Mouse (Mus musculus): ENCODE measurements at regions not wholly inside any gene's neighbourhood (a gene's known extent, or its start where the extent isn't known, plus 50 kb on each side); places are given as distances from the start of the nearest gene placed in this dataset.
A peak's percentile ranks its signal among the peaks of the same experiment; 100 is the strongest.

DNA sequence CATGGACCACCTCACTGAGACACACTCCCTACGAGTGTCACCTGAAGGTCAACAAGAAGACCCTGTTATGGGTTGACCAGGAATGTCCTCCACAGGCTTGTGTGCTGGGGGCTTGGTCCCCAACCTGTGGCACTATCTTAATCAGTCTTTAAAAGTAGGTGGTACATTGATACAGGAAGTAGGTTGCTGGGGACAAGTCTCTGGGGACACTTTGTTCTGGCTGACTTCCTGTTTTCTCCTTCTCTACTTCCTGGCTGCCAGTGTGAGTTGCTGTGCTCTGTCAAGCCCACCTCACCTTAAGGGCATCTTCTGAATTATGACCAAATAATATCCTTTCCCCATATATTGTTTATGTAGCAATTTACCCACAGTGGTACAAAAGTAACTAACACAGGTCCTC lies 96.1 kb downstream of the Cct6b start:
- peak; percentile 54 for DNase-seq (ENCODE audit: low read depth, low spot score)

GRCm38 (mm10) chr11:82664076-82664475 lies 100.0 kb downstream of the Cct6b start:
- DNase-seq (ENCODE audit: low read depth, low spot score): no peak

DNA sequence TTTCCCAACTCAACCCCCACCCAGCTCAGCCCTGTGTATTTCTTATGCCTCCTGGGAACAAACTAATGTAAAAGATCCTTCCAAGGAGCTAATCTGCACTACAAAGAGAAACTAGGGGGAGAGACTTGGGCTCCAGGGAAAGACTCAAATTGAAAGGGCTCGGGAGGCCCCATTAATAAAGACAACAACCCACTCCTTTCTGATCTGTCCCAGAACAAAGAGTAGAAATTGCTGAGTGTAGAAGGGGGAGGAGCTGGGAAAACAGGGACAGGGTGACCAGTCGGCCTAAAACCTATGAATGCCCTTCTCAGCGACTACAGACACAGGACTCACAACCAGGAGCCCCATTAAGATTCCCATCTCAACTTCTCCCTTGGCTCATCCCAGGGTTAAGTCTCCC lies 102.0 kb downstream of the Cct6b start:
- DNase-seq (ENCODE audit: low read depth, low spot score): no peak

- no peak for DNase-seq (ENCODE audit: low read depth, low spot score)
Measured at GRCm38 (mm10) chr11:82651751-82652150, 112.4 kb downstream of the Cct6b start.

GRCm38 (mm10) chr11:82638513-82638912 lies 125.6 kb downstream of the Cct6b start:
- DNase-seq (ENCODE audit: low read depth, low spot score): no peak

DNA sequence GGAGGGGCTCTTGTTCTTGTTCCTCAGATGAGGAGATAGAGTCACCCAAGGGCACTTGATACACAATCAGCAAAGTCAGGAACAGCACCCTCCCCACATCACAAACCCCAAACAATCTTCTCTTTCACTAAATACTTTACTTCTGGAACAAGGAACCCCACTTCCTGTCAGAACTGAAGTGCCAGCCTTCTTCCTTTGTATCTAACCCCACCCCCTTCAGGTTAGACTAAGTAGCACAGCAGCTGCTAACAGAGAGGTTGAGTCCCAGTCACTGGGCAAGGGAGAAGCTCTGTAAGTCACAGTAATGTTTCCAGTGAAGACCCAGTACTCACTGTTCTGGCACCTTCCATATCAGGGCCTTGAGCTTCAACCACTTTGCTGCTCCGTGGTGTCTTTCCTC lies 131.9 kb downstream of the Cct6b start:
- no peak for DNase-seq (ENCODE audit: low read depth, low spot score)

GRCm38 (mm10) chr11:82631387-82631786 lies 132.7 kb downstream of the Cct6b start:
- DNase-seq (ENCODE audit: low read depth, low spot score): no peak

DNA sequence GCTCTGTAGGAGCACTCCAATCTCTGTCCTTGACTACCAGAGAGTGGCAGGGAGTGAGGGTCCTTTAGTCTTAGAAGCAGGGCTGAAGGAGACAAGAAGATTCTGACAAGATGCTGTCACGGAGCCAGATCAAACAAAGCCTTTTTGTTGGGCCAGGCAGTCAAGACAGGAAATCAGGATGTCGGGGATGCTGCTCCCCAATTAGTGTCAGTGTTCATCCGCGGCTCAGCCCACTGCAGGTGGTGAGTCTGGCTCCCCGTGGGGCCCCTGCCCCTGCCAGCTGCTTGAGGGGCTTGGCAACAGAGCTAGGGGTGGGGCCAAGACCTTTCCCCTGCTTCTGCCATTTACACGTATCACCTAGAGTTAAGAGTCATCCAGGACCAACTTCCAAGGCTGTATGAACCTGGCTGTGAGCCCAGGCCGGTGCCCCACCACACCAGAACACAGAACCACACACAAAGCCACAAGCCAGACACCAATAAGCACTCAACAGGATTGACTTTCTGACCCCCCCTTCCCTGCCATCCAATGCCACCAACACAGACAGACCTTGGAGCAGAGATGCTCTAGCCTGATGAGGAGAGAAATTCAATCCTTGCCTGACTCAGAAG lies 137.5 kb downstream of the Cct6b start:
- no peak for DNase-seq (ENCODE audit: low read depth, low spot score)

DNA sequence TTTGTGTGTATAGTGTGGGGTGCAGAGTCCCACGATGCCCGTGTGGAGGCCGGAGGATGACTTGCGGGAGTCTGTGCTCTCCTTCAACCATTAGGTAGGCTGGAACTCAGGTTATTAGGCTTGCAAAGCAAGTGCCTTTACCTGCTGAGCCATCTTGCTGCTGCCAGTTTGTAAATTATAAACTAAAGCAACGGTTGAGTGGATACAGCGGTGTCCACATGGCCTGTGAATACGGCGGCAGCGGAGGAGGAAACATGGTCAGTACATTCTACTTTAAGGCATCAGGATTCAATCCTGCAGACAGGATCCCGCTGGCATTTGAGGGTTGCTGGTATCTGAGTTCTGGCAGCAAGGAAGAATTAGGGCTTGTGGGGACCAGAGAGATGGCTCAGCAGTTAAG lies 143.1 kb downstream of the Cct6b start:
- DNase-seq (ENCODE audit: low read depth, low spot score): no peak

DNA sequence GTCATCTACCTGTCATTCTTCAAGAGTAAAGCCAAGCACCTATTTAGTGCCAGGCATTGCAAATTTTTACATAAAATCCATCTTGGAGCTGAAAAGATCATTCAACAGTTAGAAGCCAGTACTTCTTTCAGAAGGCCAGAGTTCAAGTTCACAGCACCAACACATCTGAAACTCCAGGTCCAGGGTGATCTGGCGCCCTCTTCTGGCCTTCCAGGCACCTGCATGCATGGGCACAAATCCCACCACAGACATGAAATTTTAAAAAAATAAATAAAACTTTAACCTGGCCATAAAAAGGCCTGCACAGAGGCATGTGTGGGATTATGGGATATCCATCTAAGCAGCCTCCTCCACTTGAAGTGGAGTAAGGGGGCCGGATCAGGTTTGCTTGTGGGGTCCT lies 144.7 kb downstream of the Cct6b start:
- DNase-seq (ENCODE audit: low read depth, low spot score): peak; percentile 18

GRCm38 (mm10) chr11:82618457-82618856 lies 145.7 kb downstream of the Cct6b start:
- DNase-seq (ENCODE audit: low read depth, low spot score): no peak

DNA sequence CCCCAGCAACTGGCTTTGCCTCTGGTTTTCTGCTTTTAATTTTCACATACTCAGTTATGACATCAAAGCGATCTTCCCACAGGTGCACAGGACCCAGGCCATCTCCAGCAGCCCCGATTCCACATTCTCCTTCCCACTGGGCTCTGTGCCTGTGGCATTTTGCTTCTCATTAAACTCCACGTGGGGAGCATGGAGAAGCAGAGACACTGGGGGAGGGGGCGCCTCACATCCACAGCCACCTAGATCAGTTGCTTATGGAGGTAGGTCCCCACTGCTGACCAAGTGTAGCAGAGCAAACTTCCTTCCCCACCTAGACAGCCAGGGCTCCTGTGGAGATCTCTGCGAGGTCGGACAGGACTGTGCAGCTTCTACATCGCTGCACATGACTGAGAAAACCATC lies 147.3 kb downstream of the Cct6b start:
- DNase-seq (ENCODE audit: low read depth, low spot score): no peak

GRCm38 (mm10) chr11:82614356-82614755 lies 149.8 kb downstream of the Cct6b start:
- DNase-seq (ENCODE audit: low read depth, low spot score): no peak

GRCm38 (mm10) chr11:82613503-82613902 lies 150.6 kb downstream of the Cct6b start:
- DNase-seq (ENCODE audit: low read depth, low spot score): peak; percentile 53

GRCm38 (mm10) chr11:82612026-82612425 lies 152.1 kb downstream of the Cct6b start:
- DNase-seq (ENCODE audit: low read depth, low spot score): peak; percentile 25

DNA sequence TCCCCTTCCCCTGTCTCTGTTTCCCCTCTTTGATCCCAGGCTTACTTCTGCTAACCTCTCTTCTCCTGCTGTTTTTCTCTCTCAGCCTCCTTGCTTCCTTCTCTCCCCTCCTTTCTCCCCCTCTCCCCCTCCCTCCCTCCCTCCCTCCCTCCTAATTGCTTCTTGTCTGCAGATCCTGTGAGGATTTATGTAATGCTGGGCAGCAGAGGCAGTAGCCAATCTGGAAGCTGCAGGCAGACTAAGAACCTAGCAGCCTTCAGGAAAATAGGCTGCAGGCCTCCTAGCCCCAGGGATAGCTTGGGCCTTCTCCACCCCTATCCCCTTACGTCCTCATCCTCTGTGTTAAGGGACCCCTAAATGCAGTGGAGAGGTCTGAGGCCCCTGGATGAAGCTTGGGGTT lies 155.2 kb downstream of the Cct6b start:
- DNase-seq (ENCODE audit: low read depth, low spot score): no peak

DNA sequence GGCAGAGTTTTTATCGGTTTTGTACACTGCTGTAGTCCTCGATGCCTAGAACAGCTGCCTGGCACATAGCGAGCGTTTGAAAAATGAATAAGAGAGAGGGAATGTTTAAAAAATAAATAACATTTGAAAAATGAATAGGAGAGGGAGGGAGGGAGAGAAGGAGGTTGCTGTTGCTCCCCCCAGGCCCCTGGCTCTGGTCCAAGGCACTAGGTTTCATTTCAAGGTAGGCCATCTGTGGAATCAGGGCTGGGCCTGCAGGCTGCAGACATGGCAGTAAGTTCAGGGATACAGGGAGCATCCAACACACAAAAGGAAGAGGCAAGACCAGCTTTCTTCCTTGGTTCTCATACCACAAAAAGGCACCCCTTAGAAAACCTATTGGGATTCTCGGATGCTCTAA lies 156.5 kb downstream of the Cct6b start:
- DNase-seq (ENCODE audit: low read depth, low spot score): no peak

- no peak for DNase-seq (ENCODE audit: low read depth, low spot score)
Measured at GRCm38 (mm10) chr11:82604251-82604835, 159.8 kb downstream of the Cct6b start.

- DNase-seq (ENCODE audit: low read depth, low spot score): no peak
Measured at GRCm38 (mm10) chr11:82602818-82603217, 161.3 kb downstream of the Cct6b start.

GRCm38 (mm10) chr11:82602250-82602649 lies 161.9 kb downstream of the Cct6b start:
- no peak for DNase-seq (ENCODE audit: low read depth, low spot score)

- no peak for DNase-seq (ENCODE audit: low read depth, low spot score)
Measured at GRCm38 (mm10) chr11:82600151-82600550, 164.0 kb downstream of the Cct6b start.

- DNase-seq (ENCODE audit: low read depth, low spot score): no peak
Measured at GRCm38 (mm10) chr11:82597757-82598156, 166.4 kb downstream of the Cct6b start.

- DNase-seq (ENCODE audit: low read depth, low spot score): no peak
Measured at GRCm38 (mm10) chr11:82596801-82597200, 167.3 kb downstream of the Cct6b start.

- DNase-seq (ENCODE audit: low read depth, low spot score): no peak
Measured at GRCm38 (mm10) chr11:82589761-82590160, 174.4 kb downstream of the Cct6b start.
